Mouse (Mus musculus): ENCODE results near the gene Etfa. TPM values are rescaled to one million over a fixed set of nuclear protein-coding genes. Genes with fewer than 3 reads are reported as not detected.

The Etfa gene
- polyA plus RNA-seq, 1 experiment from 2014 or later = 282 TPM

DNA sequence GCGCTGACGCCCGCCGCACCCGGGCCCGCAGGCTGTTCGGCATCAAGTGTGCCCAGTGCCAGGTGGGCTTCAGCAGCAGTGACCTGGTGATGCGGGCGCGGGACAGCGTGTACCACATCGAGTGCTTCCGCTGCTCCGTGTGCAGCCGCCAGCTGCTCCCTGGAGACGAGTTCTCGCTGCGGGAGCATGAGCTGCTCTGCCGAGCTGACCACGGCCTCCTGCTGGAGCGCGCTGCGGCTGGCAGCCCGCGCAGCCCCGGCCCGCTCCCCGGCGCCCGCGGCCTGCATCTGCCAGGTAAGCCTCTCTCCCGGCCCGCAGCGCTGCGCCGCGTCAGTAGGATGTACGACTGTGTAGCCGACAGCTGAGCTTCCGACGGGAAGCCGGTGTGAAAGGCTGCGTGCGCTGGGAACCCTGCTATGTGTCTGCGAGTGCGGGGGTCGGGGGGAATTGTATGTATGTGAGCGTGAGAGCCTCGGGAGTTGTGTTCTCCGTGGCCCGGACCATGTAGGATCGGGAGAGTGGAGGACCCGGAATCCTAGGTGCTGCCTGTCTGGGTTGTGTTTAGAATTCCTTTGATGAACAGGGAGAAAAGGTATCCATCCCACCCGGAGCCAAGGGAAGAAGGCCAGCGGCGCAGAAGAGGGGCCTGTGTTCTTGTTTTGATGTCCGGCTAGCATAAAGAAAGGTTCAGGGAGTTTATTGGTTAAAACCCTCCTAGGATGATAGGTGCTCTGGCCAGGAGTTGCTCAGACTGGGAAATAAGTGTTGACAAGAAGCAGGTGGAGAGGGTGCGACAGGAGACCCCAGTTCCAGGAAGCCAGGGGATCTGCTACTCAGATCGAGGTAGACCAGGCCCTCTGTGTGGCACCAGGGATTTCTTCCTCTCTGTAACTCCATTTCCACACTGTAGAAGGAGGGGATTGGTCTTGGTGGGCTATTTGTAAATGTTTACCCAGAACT, 30.6 kb upstream of the Etfa start:
- ChIA-PET CTCF (no interaction called here), POLR2A (no interaction called here)
- DNase-seq (ENCODE audit: low read depth, low spot score) (no peak), ATAC-seq (no peak)
- no peak for TF ChIP-seq CTCF (IDR thresholded peaks at IDR 0.05)
- H3K27me3 ChIP-seq = no peaks in the 10 kb centered on the region
- in situ Hi-C loops (cut with MboI; ENCODE audit: low pct_unique_long_range_greater_than_20kb) = no loop called here

GRCm38 (mm10) chr9:55541681-55542365, 29.8 kb upstream of the Etfa start:
- no peak for TF ChIP-seq CTCF (IDR thresholded peaks at IDR 0.05)
- H3K27me3 ChIP-seq = no peaks in the 10 kb centered on the region
- in situ Hi-C loops (cut with MboI; ENCODE audit: low pct_unique_long_range_greater_than_20kb) = no loop called here
- POLR2A ChIA-PET = no interaction called here
- ATAC-seq (peak; percentile 17), DNase-seq (ENCODE audit: low read depth, low spot score) (no peak)
- CTCF ChIA-PET = no interaction called here

DNA sequence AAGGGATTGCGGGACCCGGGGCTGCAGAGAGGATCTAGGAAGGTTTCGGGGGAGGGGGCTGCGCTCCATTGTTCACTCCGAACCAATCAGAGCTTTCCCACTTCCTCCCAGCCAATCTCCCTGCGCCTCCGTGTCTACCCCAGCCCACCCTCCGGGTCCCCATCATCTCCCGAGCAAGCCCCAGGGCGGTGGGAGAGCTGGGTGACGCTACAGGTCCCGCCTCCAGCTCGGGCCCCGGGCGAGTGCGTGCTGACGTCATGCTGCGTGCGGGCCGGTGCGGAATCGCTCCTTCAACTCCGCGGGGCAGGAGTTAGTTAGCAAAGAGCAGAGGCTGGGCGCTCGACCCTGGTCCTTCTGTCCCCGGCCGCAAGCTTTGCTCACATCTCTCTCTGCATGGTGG, 28.8 kb upstream of the Etfa start:
- H3K27me3 ChIP-seq = no peaks in the 10 kb centered on the region
- DNase-seq (ENCODE audit: low read depth, low spot score) (peak; percentile 22), ATAC-seq (peak; percentile 71)
- POLR2A ChIA-PET = no interaction called here
- TF ChIP-seq CTCF (IDR thresholded peaks at IDR 0.05) = no peak
- in situ Hi-C loops (cut with MboI; ENCODE audit: low pct_unique_long_range_greater_than_20kb) = no loop called here
- CTCF ChIA-PET = interaction anchor here (0.9 kb wide), 1 partner anchor 11 kb away, joined by 3 read pairs; no protein-coding TSS in a partner anchor

DNA sequence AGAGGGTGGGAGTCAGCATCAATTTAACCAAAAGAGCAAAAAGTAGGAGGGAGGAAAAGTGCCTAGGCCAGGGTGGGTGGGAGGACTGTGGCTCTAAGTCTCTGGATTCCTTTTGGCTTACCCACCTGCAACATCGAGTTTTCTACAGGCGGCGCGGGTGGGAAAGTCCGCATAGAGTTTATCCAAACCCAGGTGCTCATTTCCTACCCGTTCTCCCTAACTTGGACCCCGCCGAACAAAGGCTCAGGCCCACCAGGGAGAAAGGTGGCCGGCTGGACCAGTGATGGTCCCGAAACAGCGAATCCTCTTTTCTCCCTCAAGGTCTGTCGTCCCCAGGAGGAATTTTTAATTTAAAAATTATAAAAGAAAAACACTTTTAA, 28.3 kb upstream of the Etfa start:
- H3K27me3 ChIP-seq = no peaks in the 10 kb centered on the region
- DNase-seq (ENCODE audit: low read depth, low spot score) = no peak
- ChIA-PET POLR2A (no interaction called here), CTCF (interaction anchor here (0.9 kb wide), 1 partner anchor 11 kb away, joined by 3 read pairs; no protein-coding TSS in a partner anchor)
- TF ChIP-seq CTCF (IDR thresholded peaks at IDR 0.05) = no peak
- ATAC-seq = no peak
- in situ Hi-C loops (cut with MboI; ENCODE audit: low pct_unique_long_range_greater_than_20kb) = no loop called here

GRCm38 (mm10) chr9:55539661-55540390, 27.8 kb upstream of the Etfa start:
- no peak for ATAC-seq
- H3K27me3 ChIP-seq = no peaks in the 10 kb centered on the region
- ChIA-PET CTCF (no interaction called here), POLR2A (no interaction called here)
- in situ Hi-C loops (cut with MboI; ENCODE audit: low pct_unique_long_range_greater_than_20kb) = no loop called here
- TF ChIP-seq CTCF (IDR thresholded peaks at IDR 0.05) = no peak
- DNase-seq (ENCODE audit: low read depth, low spot score) = no peak

DNA sequence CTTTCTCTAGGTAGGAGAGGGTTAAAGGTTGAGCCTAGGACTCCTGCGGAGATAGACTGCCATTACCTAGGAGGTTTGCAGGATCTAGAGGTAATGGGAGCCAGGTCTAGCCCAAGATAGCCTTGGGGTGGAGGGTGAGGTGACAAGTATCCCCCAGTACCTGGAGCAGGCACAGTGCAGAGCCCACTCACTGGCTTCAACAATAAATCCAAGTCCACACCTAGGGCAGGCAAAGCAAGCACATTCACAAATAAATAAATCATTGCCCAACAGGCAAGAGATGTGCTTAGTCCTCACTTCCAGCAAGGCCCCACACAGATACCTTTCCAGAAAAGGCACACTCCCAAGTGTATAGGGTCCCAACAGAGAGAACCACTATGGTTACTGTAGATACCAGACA, 27.0 kb upstream of the Etfa start:
- TF ChIP-seq CTCF (IDR thresholded peaks at IDR 0.05) = no peak
- ChIA-PET CTCF (no interaction called here), POLR2A (no interaction called here)
- no peak for DNase-seq (ENCODE audit: low read depth, low spot score)
- in situ Hi-C loops (cut with MboI; ENCODE audit: low pct_unique_long_range_greater_than_20kb) = no loop called here
- ATAC-seq = no peak
- no peaks in the 10 kb centered on the region for H3K27me3 ChIP-seq

DNA sequence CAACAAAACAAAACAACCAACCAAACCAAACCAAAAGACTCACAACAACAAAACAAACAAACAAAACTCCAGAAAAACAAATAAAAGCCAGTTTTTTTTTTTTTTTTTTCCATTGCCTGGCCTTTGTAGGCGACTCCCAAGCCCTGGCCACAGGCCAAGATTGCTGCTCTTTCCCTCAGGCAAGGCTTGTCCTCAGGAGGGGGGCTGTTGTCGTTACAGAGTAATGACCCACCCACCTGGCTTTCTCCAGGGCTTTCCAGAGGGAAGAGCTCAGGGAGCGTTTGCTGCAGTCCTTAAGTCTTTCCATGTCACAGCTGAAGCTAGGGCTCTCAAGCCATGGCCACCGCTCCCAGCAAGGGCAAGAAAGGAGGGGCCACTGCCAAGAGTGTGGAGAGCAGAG, 26.3 kb upstream of the Etfa start, which contains the start of gene Isl2:
TSS of gene Isl2 (plus strand) at position 296 of the 400 bp plus-strand sequence.
- in situ Hi-C loops (cut with MboI; ENCODE audit: low pct_unique_long_range_greater_than_20kb) = no loop called here
- ATAC-seq (no peak), DNase-seq (ENCODE audit: low read depth, low spot score) (no peak)
- no peaks in the 10 kb centered on the region for H3K27me3 ChIP-seq
- no peak for TF ChIP-seq CTCF (IDR thresholded peaks at IDR 0.05)
- ChIA-PET POLR2A (no interaction called here), CTCF (no interaction called here)

DNA sequence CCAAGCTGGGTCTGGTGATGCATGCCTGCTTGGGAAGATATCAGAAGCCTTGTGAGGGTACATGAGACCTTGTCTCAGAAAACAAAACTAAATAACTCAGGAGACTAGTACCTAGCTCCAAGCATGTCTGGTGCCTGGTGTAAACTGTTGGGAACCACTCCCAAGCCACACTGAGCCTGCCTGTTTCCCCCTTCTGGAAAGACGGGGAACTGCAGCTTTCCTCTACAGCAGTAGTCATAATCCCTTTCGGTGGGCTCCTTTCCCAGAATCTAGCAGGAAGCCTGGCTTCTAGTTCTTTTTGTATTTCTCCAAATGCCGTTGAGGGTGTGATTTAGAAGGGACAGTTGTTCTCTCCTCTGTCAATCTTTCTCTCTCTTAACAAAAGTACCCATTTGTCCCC, 23.9 kb upstream of the Etfa start:
- no peak for DNase-seq (ENCODE audit: low read depth, low spot score)
- in situ Hi-C loops (cut with MboI; ENCODE audit: low pct_unique_long_range_greater_than_20kb) = no loop called here
- ChIA-PET CTCF (interaction anchor here (1.1 to 2.7 kb wide), 8 partner anchors 9 to 106 kb away, joined by 3 to 8 read pairs (median 4); no protein-coding TSS in a partner anchor), POLR2A (no interaction called here)
- no peaks in the 10 kb centered on the region for H3K27me3 ChIP-seq
- no peak for TF ChIP-seq CTCF (IDR thresholded peaks at IDR 0.05)
- no peak for ATAC-seq

- TF ChIP-seq CTCF (IDR thresholded peaks at IDR 0.05) = peak; percentile 72
- ChIA-PET POLR2A (no interaction called here), CTCF (interaction anchor here (0.7 to 1.5 kb wide), 2 partner anchors 11 to 95 kb away, joined by 3 to 8 read pairs; no protein-coding TSS in a partner anchor)
- in situ Hi-C loops (cut with MboI; ENCODE audit: low pct_unique_long_range_greater_than_20kb) = loop anchor here (5.0 kb wide), 1 partner anchor 93 kb away; no protein-coding TSS in a partner anchor
- ATAC-seq (no peak), DNase-seq (ENCODE audit: low read depth, low spot score) (no peak)
- H3K27me3 ChIP-seq = peaks cover 24% of the 10 kb centered on the region
These were observed 13.7 kb upstream of the Etfa start for GRCm38 (mm10) chr9:55525716-55526115.

- in situ Hi-C loops (cut with MboI; ENCODE audit: low pct_unique_long_range_greater_than_20kb) = no loop called here
- CTCF ChIA-PET = no interaction called here
- DNase-seq (ENCODE audit: low read depth, low spot score) (no peak), ATAC-seq (peak; percentile 40)
- no peak for TF ChIP-seq CTCF (IDR thresholded peaks at IDR 0.05)
- POLR2A ChIA-PET = no interaction called here
- H3K27me3 ChIP-seq = peaks cover 27% of the 10 kb centered on the region
These were observed 486 bp downstream of the Etfa start for GRCm38 (mm10) chr9:55511521-55511993.
